Mouse (Mus musculus) C2C12 (cell line): ENCODE measurements at regions not wholly inside any gene's neighbourhood (a gene's known extent, or its start where the extent isn't known, plus 50 kb on each side); places are given as distances from the start of the nearest gene placed in this dataset.

ENCODE experiments used
- H3K27me3 ChIP-seq: one replicate; pipeline ENCODE4 v1.6.1; 2011; ENCODE audit not compliant: control insufficient read depth, insufficient read depth, insufficient read length
- H3K36me3 ChIP-seq: one replicate; pipeline ENCODE4 v1.6.1; 2011; ENCODE audit not compliant: control insufficient read depth, insufficient read depth
- H3K4me3 ChIP-seq: one replicate; pipeline ENCODE4 v1.5.1; 2011; ENCODE audit warnings: mild to moderate bottlenecking, control low read depth; ENCODE audit not compliant: poor library complexity, insufficient read depth, severe bottlenecking
- H3K79me2 ChIP-seq: one replicate; pipeline ENCODE4 v1.6.1; 2011; ENCODE audit not compliant: control insufficient read depth, insufficient read depth
- H3K79me3 ChIP-seq: one replicate; pipeline ENCODE4 v1.6.1; 2011; ENCODE audit warnings: low read depth, control low read depth
- H3ac ChIP-seq: one replicate; pipeline ENCODE3; 2011; ENCODE audit warnings: low read depth; ENCODE audit not compliant: control insufficient read depth, insufficient read length
- CEBPB ChIP-seq: IDR thresholded peaks from one replicate; pipeline ENCODE4 v1.6.1; 2011; ENCODE audit warnings: low read depth, mild to moderate bottlenecking, control low read depth, moderate library complexity
- CTCF ChIP-seq: IDR thresholded peaks from one replicate; pipeline ENCODE4 v1.5.1; 2011; ENCODE audit not compliant: control insufficient read depth, insufficient read depth, insufficient read length
- FOSL1 ChIP-seq: IDR thresholded peaks from one replicate; pipeline ENCODE4 v1.8.0; 2011; ENCODE audit warnings: mild to moderate bottlenecking, low read length; ENCODE audit not compliant: poor library complexity, insufficient read depth, severe bottlenecking
- MAX ChIP-seq: IDR thresholded peaks from one replicate; pipeline ENCODE4 v1.6.1; 2011; ENCODE audit warnings: mild to moderate bottlenecking, control low read depth
- MYOD1 ChIP-seq: IDR thresholded peaks from one replicate; pipeline ENCODE4 v1.6.1; 2011; ENCODE audit warnings: low read depth; ENCODE audit not compliant: control insufficient read depth, insufficient read length
- MYOG ChIP-seq: IDR thresholded peaks from one replicate; pipeline ENCODE4 v1.6.1; 2011; ENCODE audit not compliant: control insufficient read depth, insufficient read length; ENCODE audit errors: extremely low read depth
- USF1 ChIP-seq: IDR thresholded peaks from one replicate; pipeline ENCODE4 v1.6.1; 2011; ENCODE audit warnings: low read depth, mild to moderate bottlenecking, control low read depth, moderate library complexity

GRCm38 (mm10) chr9:32983182-32983581 is 347.2 kb downstream of the Ets1 start:
- TF ChIP-seq USF1 (no peak), FOSL1 (no peak), CEBPB (no peak), MYOG (no peak), MYOD1 (no peak), MAX (no peak), CTCF (no peak)

GRCm38 (mm10) chr9:32986836-32987673 is 351.0 kb downstream of the Ets1 start:
- no peak overlapping the region for H3K4me3 ChIP-seq
- TF ChIP-seq MYOD1, result no peak
- no peak for TF ChIP-seq FOSL1
- no peak for TF ChIP-seq MYOG
- no peak for TF ChIP-seq CTCF
- no peak for TF ChIP-seq MAX
- no peak for TF ChIP-seq CEBPB
- TF ChIP-seq USF1, result no peak
- no peaks in the 10 kb centered on the region for H3K79me2 ChIP-seq
- H3K79me3 ChIP-seq, result no peaks in the 10 kb centered on the region
- H3K36me3 ChIP-seq, result no peaks in the 10 kb centered on the region
- no peak overlapping the region for H3ac ChIP-seq
- H3K27me3 ChIP-seq, result no peaks in the 10 kb centered on the region

More at GRCm38 (mm10) chr9:32983182-32983581, 347.2 kb downstream of the Ets1 start:
- Histone ChIP-seq H3K27me3 (no peaks in the 10 kb centered on the region), H3K36me3 (no peaks in the 10 kb centered on the region), H3ac (no peak overlapping the region), H3K4me3 (no peak overlapping the region), H3K79me3 (no peaks in the 10 kb centered on the region), H3K79me2 (no peaks in the 10 kb centered on the region)

GRCm38 (mm10) chr9:32989006-32989405 is 353.0 kb downstream of the Ets1 start:
- Histone ChIP-seq H3ac (no peak overlapping the region), H3K27me3 (no peaks in the 10 kb centered on the region), H3K79me3 (no peaks in the 10 kb centered on the region), H3K79me2 (no peaks in the 10 kb centered on the region), H3K4me3 (no peak overlapping the region), H3K36me3 (no peaks in the 10 kb centered on the region)
- TF ChIP-seq CTCF, result no peak
- no peak for TF ChIP-seq CEBPB
- no peak for TF ChIP-seq MYOG
- no peak for TF ChIP-seq USF1
- TF ChIP-seq FOSL1, result no peak
- TF ChIP-seq MAX, result no peak
- TF ChIP-seq MYOD1, result no peak

- Histone ChIP-seq H3ac (no peak overlapping the region), H3K27me3 (no peaks in the 10 kb centered on the region), H3K79me2 (no peaks in the 10 kb centered on the region), H3K79me3 (no peaks in the 10 kb centered on the region), H3K4me3 (no peak overlapping the region), H3K36me3 (no peaks in the 10 kb centered on the region)
- TF ChIP-seq USF1 (no peak), MYOD1 (no peak), MAX (no peak), CTCF (no peak), FOSL1 (no peak), CEBPB (no peak), MYOG (no peak)
These were observed 362.3 kb downstream of the Ets1 start for GRCm38 (mm10) chr9:32998323-32998722.

GRCm38 (mm10) chr9:33000691-33001164 is 364.7 kb downstream of the Ets1 start:
- H3K27me3 ChIP-seq, result no peaks in the 10 kb centered on the region
- H3K36me3 ChIP-seq, result no peaks in the 10 kb centered on the region
- H3K4me3 ChIP-seq, result no peak overlapping the region
- H3K79me3 ChIP-seq, result no peaks in the 10 kb centered on the region
- TF ChIP-seq MAX (no peak), MYOG (no peak), FOSL1 (no peak), MYOD1 (no peak), CEBPB (no peak), USF1 (no peak), CTCF (no peak)
- H3ac ChIP-seq, result no peak overlapping the region
- H3K79me2 ChIP-seq, result no peaks in the 10 kb centered on the region
